Mouse (Mus musculus): Measurements from ENCODE around the gene Hectd4.

GRCm38 (mm10) chr5:121398146-121398964 is 178.3 kb downstream of the Hectd4 start:
- no peak for TF ChIP-seq CTCF (IDR thresholded peaks at IDR 0.05; ENCODE audit: extremely low read depth, insufficient read length, insufficient replicate concordance, low read depth, low read length)
- TF ChIP-seq POLR2A (IDR thresholded peaks at IDR 0.05; ENCODE audit: low read depth, low read length): no peak

All from small intestine, adult 2 months (tissue).